Mouse (Mus musculus): Measurements from ENCODE around the gene Thoc5. TPM values are rescaled to one million over a fixed set of nuclear protein-coding genes. Genes with fewer than 3 reads are reported as not detected.

The Thoc5 gene
- polyA plus RNA-seq, 1 experiment from 2014 or later, result 39.7 TPM

DNA sequence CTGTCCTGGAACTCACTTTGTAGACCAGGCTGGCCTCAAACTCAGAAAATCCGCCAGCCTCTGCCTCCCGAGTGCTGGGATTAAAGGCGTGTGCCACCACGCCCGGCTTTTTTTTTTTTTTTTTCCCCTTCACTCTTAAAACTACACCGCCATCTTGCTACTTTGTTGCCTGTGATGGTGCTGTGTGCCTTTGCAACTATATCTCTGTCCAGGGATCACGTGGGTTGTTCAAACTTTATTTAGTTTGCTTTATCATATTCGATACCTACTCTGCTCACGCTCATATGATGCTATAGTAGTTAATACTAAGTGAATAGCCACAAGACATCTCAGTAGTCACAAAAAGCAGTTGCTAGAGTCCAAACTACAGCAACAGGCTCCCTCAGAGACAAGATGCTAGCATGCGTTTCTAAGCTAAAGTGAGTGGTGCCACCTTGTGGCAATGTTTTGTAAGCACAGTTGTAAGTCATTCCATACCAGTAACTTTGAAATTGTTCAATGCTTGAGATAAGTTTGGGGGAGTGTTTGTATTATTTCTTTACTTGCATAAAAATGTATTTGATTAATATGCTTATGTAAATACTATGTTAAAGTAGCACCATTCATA lies 29.4 kb upstream of the Thoc5 start:
- Histone ChIP-seq H3K4me2 (no peak overlapping the region), H3K27me3 (no peaks in the 10 kb centered on the region), H3K4me3 (no peak overlapping the region), H3K9me3 (no peaks in the 10 kb centered on the region), H3K36me3 (no peaks in the 10 kb centered on the region), H3K9ac (no peak overlapping the region), H3K27ac (no peak overlapping the region), H3K4me1 (peaks cover 19% of the 10 kb centered on the region)
- 36% methylated on average over 10 of the region's 10 CpGs for WGBS
- ATAC-seq (ENCODE audit: insufficient number of reproducible peaks, insufficient read depth, low FRiP score, low TSS enrichment, low read depth), result no peak

GRCm38 (mm10) chr11:4873755-4874475 lies 21.2 kb upstream of the Thoc5 start, which contains the start of gene Nipsnap1:
Gene Nipsnap1 (plus strand): TSS chr11:4873951.
- Histone ChIP-seq H3K4me2 (peak within 1 kb of the TSS; percentile 75), H3K27me3 (no peaks in the 10 kb centered on the region), H3K36me3 (peaks cover 11% of the 10 kb centered on the region; the same call in 1 of the 2 replicates), H3K9me3 (no peaks in the 10 kb centered on the region), H3K4me1 (peaks cover 10% of the 10 kb centered on the region), H3K27ac (no peak within 1 kb of the TSS), H3K9ac (peak within 1 kb of the TSS; percentile 75), H3K4me3 (peak within 1 kb of the TSS; percentile 68)
- under 1% methylated on average over 30 of the region's 30 CpGs for WGBS
- ATAC-seq (ENCODE audit: insufficient number of reproducible peaks, insufficient read depth, low FRiP score, low TSS enrichment, low read depth), result peak; percentile 83

GRCm38 (mm10) chr11:4874551-4874950 lies 20.6 kb upstream of the Thoc5 start:
- H3K36me3 ChIP-seq, result peaks cover 11% of the 10 kb centered on the region; the same call in 1 of the 2 replicates
- H3K27ac ChIP-seq, result no peak overlapping the region
- H3K9ac ChIP-seq, result peak overlapping the region; percentile 75
- H3K27me3 ChIP-seq, result no peaks in the 10 kb centered on the region
- no peaks in the 10 kb centered on the region for H3K9me3 ChIP-seq
- peaks cover 10% of the 10 kb centered on the region for H3K4me1 ChIP-seq
- peak overlapping the region; percentile 75 for H3K4me2 ChIP-seq
- peak overlapping the region; percentile 68 for H3K4me3 ChIP-seq
- WGBS, result 5% methylated on average over 10 of the region's 10 CpGs
- ATAC-seq (ENCODE audit: insufficient number of reproducible peaks, insufficient read depth, low FRiP score, low TSS enrichment, low read depth), result 0 out of 2 replicates have a peak, but pooled peaks have one; percentile 12

DNA sequence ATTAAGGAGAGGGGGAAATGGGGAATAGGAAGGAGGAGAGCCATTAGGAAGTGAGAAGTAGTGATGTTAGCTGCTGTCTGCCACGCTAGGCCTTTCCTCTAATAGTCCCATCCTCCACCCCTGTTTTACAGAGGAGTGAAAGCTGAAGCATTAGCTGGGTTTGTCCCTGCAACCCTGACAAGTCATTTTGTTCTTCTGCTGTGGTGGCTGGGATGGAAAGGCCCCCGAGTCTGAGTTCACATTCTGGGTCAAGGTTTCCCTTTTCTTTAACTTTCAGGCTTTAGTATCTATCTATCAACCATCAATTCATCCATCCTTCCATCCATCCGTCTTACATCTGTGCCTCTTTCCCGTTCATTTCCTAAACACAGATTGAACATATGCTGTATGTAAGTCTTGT lies 14.0 kb upstream of the Thoc5 start:
- H3K4me1 ChIP-seq, result 0 out of 2 replicates have a peak, but pooled peaks cover 4% of the 10 kb centered on the region
- H3K9me3 ChIP-seq, result no peaks in the 10 kb centered on the region
- H3K27me3 ChIP-seq, result no peaks in the 10 kb centered on the region
- H3K4me3 ChIP-seq, result no peak overlapping the region
- no peak overlapping the region for H3K27ac ChIP-seq
- H3K4me2 ChIP-seq, result no peak overlapping the region
- no peak overlapping the region for H3K9ac ChIP-seq
- ATAC-seq (ENCODE audit: insufficient number of reproducible peaks, insufficient read depth, low FRiP score, low TSS enrichment, low read depth), result no peak
- H3K36me3 ChIP-seq, result peaks cover 28% of the 10 kb centered on the region
- WGBS, result 86% methylated on average over 4 of the region's 4 CpGs

- no peak overlapping the region for H3K4me2 ChIP-seq
- 55% methylated on average over 14 of the region's 14 CpGs for WGBS
- ATAC-seq (ENCODE audit: insufficient number of reproducible peaks, insufficient read depth, low FRiP score, low TSS enrichment, low read depth), result 0 out of 2 replicates have a peak, but pooled peaks have one; percentile 20
- H3K4me1 ChIP-seq, result 0 out of 2 replicates have a peak, but pooled peaks cover 4% of the 10 kb centered on the region
- H3K9me3 ChIP-seq, result no peaks in the 10 kb centered on the region
- no peak overlapping the region for H3K27ac ChIP-seq
- peaks cover 33% of the 10 kb centered on the region for H3K36me3 ChIP-seq
- no peak overlapping the region for H3K4me3 ChIP-seq
- no peak overlapping the region for H3K9ac ChIP-seq
- H3K27me3 ChIP-seq, result no peaks in the 10 kb centered on the region
Observed at GRCm38 (mm10) chr11:4882892-4883627, 12.1 kb upstream of the Thoc5 start.

DNA sequence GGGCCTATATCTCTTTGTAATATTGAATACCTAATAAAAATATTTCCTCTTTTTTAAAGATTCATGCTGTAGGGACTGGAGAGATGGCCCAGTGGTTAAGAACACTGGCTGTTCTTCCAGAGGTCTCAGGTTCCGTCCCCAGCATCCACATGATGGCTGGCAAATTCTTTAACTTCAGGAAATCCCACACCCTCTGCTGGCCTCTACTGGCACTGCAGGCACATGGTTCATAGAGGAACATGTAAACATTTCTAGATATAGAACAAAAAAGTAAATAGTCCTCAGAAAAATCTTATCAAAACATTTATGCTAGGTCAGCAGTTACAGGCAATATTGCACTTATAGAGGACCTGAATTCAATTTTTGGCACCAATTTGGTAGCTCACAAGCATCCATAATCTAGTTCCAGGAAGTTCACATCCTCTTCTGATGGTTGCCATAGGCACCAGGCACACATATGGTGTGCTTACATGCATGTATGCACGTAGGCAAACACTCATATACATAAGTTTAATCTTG lies 9.7 kb upstream of the Thoc5 start:
- H3K27me3 ChIP-seq, result no peaks in the 10 kb centered on the region
- H3K36me3 ChIP-seq, result peaks cover 56% of the 10 kb centered on the region
- no peak overlapping the region for H3K4me2 ChIP-seq
- H3K4me1 ChIP-seq, result 0 out of 2 replicates have a peak, but pooled peaks cover 4% of the 10 kb centered on the region
- H3K4me3 ChIP-seq, result no peak overlapping the region
- ATAC-seq (ENCODE audit: insufficient number of reproducible peaks, insufficient read depth, low FRiP score, low TSS enrichment, low read depth), result no peak
- H3K9me3 ChIP-seq, result no peaks in the 10 kb centered on the region
- no peak overlapping the region for H3K27ac ChIP-seq
- 68% methylated on average over 2 of the region's 2 CpGs for WGBS
- H3K9ac ChIP-seq, result no peak overlapping the region

DNA sequence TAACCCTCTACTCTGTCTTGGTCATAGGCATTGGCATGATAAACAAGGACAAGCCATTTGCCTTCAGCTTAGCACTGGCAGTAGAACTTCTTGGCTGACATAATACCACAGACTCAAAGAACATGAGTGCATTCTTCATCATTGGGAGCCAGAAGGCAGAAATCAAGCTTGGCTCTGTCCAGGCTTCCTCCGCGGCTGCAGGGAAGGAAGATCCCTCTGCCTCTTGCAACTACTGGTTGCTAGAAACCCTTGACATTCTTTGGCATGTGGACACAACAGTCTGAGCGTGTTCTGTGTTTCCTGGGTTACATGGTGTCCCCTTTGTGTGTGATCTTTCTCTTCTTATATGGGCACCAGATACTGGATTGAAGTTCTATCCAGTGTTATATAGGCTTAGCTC lies 8.1 kb upstream of the Thoc5 start:
- no peak overlapping the region for H3K9ac ChIP-seq
- H3K9me3 ChIP-seq, result no peaks in the 10 kb centered on the region
- no peak overlapping the region for H3K4me3 ChIP-seq
- H3K4me1 ChIP-seq, result 0 out of 2 replicates have a peak, but pooled peaks cover 4% of the 10 kb centered on the region
- WGBS, result 97% methylated on average over 3 of the region's 3 CpGs
- H3K27ac ChIP-seq, result no peak overlapping the region
- no peak for ATAC-seq (ENCODE audit: insufficient number of reproducible peaks, insufficient read depth, low FRiP score, low TSS enrichment, low read depth)
- no peaks in the 10 kb centered on the region for H3K27me3 ChIP-seq
- no peak overlapping the region for H3K4me2 ChIP-seq
- H3K36me3 ChIP-seq, result peaks cover 68% of the 10 kb centered on the region

DNA sequence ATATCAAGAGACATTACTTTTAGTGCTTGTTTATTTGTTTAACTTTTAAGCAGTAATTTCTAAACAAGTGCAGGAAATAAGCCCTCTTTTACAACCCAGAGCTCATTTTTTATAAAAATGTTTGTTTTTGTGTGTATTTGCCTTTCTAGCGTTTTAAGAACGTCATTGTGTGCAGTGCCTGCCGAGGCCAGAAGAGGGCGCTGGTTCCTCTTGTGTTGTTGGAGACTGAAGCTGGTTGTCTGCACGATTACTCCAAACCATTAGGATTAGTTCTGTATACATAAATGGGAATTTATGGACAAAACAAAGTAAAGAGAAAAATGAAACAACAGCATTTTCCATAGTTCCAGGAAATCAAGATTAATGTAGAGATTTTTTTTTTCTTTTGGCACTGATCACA lies 5.3 kb downstream of the Thoc5 start:
- peaks cover 57% of the 10 kb centered on the region for H3K36me3 ChIP-seq
- no peak overlapping the region for H3K9ac ChIP-seq

DNA sequence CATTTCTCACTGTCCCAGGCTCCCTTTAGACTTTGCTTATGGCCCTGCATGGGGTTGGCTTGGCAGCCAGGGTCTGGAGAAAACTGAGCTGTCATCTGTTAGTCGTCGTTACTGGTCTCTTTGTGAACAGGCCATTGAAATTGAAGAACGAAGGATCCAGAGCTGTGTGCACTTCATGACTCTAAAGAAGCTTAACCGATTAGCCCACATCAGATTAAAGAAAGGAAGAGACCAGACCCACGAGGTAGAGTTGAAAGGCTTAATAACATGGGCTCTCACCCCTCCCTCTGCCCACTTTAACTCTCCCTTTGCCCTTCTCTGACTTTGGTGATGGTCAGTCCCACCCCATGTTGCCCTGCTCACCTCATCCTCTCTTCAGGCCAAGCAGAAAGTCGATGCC lies 6.8 kb downstream of the Thoc5 start:
- WGBS, result 86% methylated on average over 6 of the region's 6 CpGs
- no peak overlapping the region for H3K9ac ChIP-seq
- no peaks in the 10 kb centered on the region for H3K27me3 ChIP-seq
- no peak overlapping the region for H3K4me3 ChIP-seq
- no peak for ATAC-seq (ENCODE audit: insufficient number of reproducible peaks, insufficient read depth, low FRiP score, low TSS enrichment, low read depth)
- no peak overlapping the region for H3K4me2 ChIP-seq
- peaks cover 67% of the 10 kb centered on the region for H3K36me3 ChIP-seq
- H3K27ac ChIP-seq, result no peak overlapping the region
- H3K4me1 ChIP-seq, result no peaks in the 10 kb centered on the region
- H3K9me3 ChIP-seq, result no peaks in the 10 kb centered on the region

More for the DNA sequence above, 5.3 kb downstream of the Thoc5 start:
- Histone ChIP-seq H3K4me1 (peaks cover 5% of the 10 kb centered on the region), H3K4me2 (no peak overlapping the region), H3K4me3 (no peak overlapping the region), H3K27ac (no peak overlapping the region), H3K9me3 (no peaks in the 10 kb centered on the region), H3K27me3 (no peaks in the 10 kb centered on the region)
- no peak for ATAC-seq (ENCODE audit: insufficient number of reproducible peaks, insufficient read depth, low FRiP score, low TSS enrichment, low read depth)
- WGBS, result 69% methylated on average over 5 of the region's 5 CpGs

DNA sequence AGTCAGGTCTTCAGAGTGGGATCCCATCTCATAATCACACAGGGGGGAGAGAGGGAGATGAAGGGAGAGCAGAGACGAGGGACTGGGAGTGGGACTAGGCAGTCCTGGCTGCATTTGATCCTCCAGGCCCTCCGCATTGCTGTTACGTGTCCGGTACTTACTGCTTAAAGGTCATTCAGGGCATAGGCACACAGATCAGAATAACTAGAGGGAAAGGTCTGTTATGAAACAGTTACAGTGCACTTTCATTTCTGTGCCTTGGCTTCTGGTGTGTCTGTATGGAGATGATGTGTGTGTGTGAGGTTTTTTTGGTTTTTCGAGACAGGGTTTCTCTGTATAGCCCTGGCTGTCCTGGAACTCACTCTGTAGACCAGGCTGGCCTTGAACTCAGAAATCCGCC lies 11.1 kb downstream of the Thoc5 start:
- H3K27me3 ChIP-seq, result no peaks in the 10 kb centered on the region
- H3K9ac ChIP-seq, result no peak overlapping the region
- no peak for ATAC-seq (ENCODE audit: insufficient number of reproducible peaks, insufficient read depth, low FRiP score, low TSS enrichment, low read depth)
- no peaks in the 10 kb centered on the region for H3K9me3 ChIP-seq
- H3K4me2 ChIP-seq, result no peak overlapping the region
- peaks cover 65% of the 10 kb centered on the region for H3K36me3 ChIP-seq
- no peaks in the 10 kb centered on the region for H3K4me1 ChIP-seq
- no peak overlapping the region for H3K4me3 ChIP-seq
- H3K27ac ChIP-seq, result no peak overlapping the region
- WGBS, result 86% methylated on average over 6 of the region's 6 CpGs

DNA sequence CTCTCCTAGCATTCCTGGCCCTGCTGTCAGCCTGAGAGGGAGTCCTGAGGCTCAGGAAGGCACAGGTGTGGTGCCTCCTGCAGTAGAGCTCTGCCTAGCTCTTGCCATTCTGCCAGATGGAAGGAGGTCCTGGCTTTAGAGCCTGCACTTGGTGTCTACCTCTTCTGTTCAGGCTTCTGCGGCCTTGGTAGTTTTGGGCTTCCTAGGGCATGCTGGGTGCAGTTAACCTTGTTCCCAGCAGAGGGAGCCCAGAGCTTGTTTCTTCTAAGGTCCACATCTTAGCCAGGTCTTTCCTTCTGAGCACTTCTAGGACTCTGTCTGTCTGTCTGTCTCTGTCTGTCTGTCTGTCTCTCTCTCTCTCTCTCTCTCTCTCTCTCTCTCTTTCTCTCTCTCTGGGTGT lies 20.9 kb downstream of the Thoc5 start:
- no peak overlapping the region for H3K27ac ChIP-seq
- H3K4me2 ChIP-seq, result no peak overlapping the region
- no peak overlapping the region for H3K4me3 ChIP-seq
- H3K9me3 ChIP-seq, result no peaks in the 10 kb centered on the region
- H3K27me3 ChIP-seq, result no peaks in the 10 kb centered on the region
- H3K9ac ChIP-seq, result no peak overlapping the region; the same call in 1 of the 2 replicates
- ATAC-seq (ENCODE audit: insufficient number of reproducible peaks, insufficient read depth, low FRiP score, low TSS enrichment, low read depth), result no peak
- WGBS, result 55% methylated on average over 1 of the region's 1 CpGs
- H3K4me1 ChIP-seq, result no peaks in the 10 kb centered on the region
- peaks cover 95% of the 10 kb centered on the region for H3K36me3 ChIP-seq
